Mouse (Mus musculus): ENCODE results near the gene Fam3c.

Gene Fam3c

DNA sequence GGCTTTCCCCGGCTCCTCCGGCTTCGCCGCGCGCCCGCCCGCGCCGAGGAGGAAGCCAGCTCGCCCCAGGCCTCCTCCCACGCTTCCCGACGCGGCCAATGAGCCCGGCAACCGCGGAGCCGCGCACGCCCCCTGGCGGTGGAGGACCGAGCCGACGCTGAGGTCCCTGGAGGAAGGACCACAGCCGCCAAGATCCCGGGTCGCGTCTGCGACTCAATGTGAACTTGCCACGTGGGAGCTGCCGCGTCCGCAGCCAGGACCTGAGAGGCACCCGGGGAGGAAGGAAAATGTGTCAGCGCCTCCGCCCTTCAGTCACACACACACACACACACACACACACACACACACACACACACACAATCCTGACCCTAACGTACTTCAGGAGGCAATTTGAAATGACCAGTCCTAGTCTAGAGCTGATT lies at the start of gene Fam3c:
TSS of gene Fam3c (minus strand) at position 158 of the 422 bp plus-strand sequence.
- DNase-seq: peak; percentile 95

DNA sequence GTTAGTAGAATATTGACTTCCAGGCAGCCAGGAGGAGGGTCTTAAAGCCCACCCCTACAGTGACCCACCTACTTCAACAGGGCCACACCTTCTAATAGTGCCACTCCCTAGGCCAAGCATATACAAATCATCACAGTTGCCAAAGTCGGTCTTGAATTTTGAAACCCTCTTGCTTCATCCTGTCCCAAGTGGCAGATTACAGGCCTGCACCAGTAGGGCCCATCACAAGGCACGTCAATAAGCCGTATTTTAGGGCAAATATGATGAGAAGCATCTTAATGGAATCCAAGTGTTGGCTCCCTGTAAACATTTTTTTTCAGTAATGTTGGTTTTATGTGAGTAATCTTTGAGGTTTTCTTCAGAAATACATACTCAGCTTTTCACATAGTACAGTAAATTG lies 49.0 kb upstream of the Fam3c start:
- DNase-seq: no peak

DNA sequence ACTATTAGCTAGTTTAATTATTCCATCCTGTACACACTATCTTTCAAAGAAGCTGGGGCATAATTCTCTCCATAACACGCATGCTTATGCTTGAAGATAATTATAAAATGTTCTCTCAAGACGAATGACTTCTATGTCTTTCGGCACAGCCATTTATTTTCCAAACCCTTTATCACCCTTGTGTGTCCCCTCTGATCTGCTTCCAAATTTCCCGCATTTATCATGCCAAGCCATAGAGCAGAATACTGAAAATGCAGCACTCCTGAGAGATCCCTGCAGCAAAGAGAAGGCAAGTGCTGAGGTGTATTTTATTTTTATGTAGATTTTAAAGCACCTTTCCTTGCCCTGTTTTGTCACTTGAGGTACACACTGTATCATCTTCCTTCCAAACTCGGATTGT lies 47.7 kb upstream of the Fam3c start:
- no peak for DNase-seq

DNA sequence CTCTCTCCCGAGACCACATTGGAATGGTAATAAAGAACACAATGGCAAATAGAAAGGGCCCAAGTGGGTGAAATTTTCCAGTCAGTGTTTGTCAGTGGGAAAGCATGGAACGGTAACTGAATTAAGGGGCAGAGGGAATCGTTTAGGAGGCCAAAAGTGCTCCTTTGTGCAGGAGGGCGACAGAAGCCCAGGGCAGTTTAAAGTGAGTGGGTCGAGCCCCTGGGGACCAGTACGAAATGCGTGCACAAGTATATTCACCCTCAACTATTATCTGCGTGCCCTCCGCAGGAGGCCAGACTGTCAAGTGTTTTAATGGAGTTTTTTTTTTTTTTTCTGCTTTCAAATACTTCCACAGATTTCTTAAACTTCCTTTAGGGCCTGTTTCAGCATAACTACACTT lies 47.3 kb upstream of the Fam3c start:
- DNase-seq: no peak

DNA sequence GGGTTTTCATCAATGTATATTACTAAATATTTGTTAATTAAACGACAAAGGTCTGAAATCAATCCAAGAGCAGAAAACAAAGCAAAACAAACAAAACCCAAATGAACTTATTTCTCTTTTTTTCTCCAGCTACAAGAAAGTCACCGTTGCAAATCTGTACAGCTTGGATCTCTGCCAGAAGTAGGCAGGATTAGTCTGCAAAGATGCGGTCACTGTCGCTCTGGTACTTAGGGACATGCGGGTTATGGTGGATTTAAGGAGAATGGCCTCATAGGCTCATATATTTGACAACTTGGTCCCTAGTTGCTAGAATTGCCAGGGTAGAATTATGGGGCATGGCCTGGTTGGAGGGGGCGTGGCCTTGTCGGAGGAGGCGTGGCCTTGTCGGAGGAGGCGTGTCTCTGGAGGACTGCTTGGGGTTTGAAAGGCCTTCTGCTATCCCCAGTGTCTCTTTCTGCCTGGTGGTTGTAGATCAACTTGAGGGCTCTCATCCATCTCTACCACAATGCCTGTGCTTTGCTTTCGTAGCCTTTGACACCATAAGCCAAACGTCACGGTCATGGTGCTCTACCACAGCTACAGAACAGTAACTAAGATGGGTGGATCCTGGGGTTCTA lies 46.6 kb upstream of the Fam3c start:
- no peak for DNase-seq

DNA sequence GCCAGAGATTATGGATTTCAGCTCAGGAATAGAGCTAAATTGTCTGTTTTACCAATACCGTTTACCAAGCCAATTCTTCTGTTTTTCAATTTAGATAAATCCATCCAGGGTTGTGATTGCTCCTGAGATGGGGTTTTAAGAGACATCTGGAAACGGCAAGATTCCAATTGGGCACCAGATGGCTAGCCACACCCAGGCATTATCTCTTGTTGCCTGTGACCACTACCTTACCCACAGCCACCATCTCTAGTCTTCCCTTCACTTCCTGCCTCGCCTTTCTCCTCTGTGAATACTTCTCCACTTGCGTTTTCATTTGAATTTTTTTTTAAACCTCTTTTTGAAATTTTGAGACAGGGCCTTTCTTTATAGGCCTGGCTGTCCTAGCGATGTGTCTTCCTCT lies 46.0 kb upstream of the Fam3c start:
- no peak for DNase-seq

DNA sequence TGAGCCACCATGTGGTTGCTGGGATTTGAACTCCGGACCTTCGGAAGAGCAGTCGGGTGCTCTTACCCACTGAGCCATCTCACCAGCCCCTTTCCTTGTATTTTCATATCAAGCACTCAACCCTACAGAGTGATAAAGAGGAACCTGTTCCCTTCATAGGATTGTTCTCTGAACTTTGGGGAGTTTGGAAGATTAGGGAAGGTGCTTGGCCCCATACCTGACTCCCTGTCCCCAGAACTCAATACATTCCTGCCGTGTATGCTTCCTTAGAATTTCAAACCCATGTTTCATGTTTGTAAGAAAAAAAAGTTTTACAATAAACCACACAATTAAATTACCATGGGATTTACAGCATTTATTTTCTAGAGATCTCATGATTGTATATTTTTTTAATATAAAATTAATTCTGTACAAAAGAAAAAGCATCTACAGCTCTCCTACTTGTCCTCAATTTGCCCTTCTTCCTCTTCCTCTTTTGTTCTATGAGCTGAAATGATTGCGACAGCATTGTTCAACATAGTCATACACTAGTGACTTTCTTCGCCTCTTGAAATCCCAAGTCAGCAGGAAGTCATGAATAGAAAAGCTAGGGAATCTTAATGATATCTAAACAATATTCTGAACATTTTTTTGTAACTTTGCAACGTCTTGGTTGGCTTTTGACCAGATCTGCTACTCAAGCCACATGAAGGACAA lies 42.2 kb upstream of the Fam3c start:
- no peak for DNase-seq

DNA sequence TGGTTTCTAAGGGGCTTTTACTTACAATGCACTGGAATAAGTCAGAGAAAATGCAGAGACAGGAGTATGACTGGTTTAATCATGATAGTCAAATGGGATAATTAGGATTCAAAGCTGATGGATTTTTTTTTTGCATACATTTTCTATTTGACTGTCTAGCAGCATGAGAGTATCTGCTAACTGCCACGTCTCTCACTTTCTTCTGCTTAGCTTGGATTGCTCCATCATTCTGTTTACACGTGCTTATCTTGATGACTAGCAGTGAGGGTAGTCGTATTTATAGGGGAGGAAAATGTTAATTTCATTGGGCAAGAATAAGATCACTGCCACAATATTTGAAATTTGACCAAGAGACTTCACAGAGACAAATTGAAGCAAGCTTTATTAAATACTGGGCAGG lies 39.2 kb upstream of the Fam3c start:
- DNase-seq: no peak

DNA sequence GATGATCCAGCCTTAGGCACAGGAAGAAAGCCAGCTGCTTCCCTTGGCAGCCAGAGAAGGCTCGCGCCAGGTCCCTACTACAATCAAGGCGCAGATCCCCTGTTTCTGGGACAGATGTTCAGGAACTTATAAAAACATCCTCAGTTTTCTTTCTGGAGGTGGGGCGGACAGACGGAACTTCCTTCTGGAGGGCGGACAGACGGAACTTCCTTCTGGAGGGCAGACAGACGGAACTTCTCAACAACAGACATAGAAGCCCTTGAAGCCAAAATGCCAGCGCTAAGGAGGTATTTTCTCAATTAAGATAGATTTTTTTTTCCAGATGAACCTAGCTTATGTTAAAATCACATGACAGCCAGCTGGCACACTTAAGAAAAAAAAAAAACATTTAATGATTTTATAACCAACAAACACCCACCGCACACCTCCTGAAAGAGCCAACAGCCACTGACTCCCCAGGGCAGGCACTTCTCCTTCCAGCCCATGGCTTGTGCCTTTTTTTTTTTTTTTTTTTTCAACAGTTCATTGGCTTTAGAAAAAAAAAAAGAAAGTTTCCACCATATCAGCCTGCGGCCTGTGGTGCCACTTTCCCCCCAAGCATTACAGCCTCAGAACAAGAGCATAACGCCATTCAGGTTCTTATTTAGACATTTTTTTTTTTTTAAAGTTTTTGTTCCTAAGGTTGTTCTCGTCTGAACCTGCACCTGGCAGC lies 34.8 kb upstream of the Fam3c start:
- DNase-seq: no peak

DNA sequence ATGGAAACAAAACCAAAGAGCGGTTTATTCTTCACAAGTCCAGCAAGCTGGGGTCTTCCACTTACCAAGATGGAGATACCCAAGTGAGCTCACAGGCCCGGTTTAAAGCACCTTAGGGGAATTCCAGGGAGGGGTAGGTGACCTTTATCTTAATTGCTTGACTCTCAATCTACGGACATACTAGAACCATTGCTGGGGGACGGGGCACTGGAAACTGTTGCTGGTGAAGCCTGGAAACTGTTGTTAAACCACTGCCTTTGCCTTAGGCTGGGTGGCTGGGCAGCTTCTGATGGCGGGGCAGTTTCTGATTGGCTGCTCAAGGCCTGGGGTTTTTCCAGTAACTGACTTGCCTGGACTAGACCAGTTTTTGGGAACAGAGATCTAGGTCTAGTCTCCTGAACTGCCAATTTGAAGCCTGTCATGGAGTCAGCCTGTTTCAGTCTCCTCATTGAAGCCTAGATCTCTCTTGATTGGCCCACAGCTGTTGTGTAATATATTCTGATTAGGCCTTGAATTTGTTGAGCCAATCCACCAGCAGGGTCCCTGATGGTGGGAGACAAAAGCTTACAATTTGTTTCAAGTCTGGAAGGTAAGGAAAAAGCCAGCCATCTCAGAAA lies 29.3 kb upstream of the Fam3c start:
- DNase-seq: no peak

DNA sequence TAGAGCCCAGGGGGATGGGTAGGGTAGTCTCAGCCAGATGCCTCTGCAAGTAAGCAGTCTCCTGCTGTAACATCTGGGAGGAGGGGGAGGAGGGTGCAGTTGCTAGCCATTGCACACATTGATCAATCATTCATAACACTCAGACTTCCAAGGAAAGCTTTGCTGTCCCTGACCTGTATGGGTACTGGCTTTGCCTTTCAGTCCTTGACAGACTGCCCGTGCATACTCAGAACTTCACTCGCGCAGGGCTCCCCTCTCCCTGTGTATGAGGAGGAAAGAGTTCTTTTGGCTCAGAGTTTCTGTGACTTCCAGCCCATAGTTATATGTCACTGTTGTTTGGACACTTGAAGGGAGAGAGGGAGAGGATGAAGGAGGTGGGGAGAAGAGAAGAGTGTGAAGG lies 24.2 kb upstream of the Fam3c start:
- DNase-seq: no peak

DNA sequence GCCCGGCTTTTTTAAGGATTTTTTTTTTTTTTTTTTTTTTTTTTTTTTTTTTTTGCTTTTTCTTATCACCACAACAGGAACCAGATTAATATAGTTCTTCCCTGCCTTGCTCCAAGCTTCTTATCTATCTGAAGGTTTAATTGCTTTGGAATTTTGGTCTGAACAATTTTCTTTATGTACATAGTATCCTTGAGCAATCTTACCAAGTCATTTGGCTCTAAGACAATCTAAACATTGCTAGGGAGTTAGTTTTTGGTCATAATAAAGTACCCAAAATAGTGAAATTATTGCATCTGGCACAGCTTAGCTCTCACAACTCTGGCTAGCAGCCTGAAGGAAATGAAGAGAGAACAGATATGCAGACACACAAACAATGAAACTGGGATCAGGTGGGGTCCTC lies 23.8 kb upstream of the Fam3c start:
- DNase-seq: no peak

DNA sequence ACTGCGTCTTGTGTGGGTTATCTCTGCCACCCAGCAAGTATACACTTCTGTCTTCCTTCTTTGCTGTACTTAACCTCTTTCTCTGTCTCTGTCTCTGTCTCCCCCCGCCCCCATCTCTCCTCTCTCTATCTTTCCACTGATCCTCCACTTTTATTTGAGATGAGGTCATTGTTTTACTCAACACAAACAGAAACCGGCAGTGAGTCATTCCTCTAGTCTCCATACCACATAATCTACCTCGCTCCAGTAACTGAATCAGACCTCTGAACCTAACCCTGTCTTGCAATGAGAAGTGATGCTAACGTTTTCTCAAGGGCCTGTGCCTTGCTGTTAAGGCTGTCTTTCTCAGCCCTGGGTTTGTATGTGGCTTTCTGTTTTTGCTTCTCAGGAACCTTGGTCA lies 22.4 kb upstream of the Fam3c start:
- no peak for DNase-seq

DNA sequence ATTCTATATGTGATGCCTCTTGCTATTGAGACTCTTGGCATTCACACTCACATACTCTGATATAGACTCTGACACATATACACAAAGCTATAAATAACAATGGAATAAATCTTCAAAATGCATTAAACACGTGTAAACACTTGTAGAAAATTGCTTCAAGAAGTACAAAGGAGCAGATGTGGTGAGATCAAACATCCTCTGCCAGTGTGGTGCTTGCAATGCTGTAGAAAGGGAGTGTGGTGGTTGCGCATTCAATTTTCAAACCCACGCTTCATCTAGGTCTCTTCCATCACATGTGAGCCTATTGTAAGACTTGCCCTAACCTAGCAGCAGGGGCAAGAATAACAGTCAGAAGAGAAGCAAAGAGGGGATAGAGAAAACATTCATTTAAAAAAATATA lies 18.7 kb upstream of the Fam3c start:
- DNase-seq: no peak

DNA sequence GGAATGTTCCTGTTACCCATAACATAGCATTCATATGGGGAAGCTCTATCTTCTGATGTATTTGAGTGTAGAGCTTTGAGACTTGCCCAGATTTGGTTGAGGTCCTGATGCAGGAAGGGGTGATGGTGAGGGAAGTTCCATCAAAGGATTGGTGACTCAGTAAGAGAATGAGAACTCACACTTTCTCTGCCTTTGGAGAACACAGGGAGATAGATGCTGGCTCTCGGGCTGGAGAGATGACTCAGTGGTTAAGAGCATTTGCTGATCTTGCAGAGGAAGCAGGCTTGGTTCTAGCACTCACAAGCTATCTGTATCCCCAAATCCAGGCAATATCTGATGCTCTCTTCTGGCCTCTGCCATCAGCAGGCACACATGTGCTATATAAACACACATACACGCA lies 17.4 kb upstream of the Fam3c start:
- no peak for DNase-seq

DNA sequence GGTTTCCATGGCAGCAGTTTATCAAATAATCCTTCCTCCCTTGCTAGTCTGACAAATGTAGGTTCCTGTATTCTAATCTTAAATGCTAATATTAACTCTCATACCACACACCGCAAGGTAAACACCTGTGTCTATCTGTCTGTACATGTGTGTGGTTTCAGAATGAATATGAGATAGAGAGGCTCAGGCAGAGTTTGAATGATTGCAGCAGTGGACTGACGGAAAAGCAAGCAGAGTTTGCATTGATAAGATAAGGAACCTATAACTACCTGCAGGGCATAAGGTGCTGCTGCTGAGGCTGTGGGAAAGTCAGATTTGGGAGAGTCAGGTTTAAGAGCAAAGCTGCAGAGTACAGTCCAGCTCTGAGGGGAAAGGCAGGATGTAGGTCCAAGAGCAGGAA lies 10.9 kb upstream of the Fam3c start:
- no peak for DNase-seq

DNA sequence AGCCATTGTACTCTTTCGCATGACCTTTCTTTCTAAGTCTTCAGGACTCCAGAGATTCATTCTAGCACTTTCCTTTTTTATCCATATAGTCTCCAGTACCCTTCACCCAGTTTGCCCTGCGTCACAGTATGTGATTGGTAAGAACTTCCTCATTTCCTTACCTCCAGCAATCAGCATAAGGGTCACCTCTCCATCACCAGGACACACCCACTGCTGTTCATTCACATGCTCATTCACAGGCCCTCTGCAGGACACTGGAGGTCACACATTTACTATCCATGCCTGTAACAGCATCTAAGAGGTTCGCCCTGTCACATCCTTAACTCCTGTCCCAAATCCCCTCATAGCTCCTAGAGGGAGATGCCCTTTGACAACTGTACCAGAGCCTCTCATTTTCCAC lies 7.5 kb upstream of the Fam3c start:
- no peak for DNase-seq

DNA sequence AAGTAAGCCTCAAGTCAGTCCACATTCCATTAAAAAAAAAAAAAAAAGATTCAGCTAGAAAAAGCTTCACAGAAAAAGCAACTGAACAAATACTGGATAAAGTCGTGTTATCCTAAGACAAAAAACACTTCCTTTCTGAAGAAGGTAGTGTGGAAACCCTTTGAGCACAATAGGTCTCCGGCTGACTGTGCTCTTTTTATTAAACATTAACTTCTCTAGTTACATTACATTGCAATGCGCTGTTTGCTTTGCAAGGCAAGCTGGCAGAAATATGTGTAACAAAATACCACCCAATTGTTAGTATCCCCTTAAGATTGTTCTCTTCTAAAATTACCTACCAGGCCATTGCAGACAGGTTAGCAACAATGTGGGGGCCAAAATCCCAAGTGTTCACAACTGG lies 5.9 kb upstream of the Fam3c start:
- DNase-seq: no peak

DNA sequence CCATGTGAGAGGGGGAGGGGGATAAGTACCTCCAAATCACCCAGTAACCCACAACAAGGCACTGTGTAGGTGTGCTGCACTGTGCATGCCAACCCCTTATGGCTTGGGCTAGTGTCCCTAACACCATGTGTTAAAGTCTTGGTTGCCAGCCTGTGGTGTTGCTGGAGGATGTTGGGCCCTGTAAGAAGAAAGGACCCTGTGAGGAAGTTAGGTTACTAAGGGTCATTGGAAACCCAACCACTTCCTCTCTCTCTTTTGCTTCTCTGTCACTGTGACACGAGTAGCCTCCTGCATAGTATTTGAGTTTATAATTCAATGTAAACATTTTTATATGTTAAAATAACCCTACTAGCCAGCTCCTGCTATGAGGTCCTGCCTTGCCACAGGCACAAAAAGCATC lies 3.0 kb upstream of the Fam3c start:
- DNase-seq: no peak

DNA sequence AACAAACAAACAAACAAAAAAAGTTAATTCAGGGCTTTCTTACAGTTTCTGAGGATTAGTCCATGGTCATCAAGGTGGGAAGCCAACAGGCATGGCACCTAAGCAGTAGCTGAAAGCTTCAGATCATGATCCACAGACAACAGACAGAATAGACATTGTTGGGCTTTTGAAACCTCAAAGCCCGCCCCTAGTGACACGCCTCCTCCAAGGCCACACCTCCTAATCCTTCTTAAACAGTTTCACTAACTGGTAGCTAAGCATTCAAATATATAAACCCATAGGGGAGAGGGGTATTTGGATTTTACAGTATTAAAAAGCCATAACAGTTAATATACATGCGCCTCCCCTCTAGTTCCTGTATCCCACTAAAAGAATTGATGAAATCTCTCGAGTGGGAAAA lies 1.3 kb upstream of the Fam3c start:
- DNase-seq: no peak

DNA sequence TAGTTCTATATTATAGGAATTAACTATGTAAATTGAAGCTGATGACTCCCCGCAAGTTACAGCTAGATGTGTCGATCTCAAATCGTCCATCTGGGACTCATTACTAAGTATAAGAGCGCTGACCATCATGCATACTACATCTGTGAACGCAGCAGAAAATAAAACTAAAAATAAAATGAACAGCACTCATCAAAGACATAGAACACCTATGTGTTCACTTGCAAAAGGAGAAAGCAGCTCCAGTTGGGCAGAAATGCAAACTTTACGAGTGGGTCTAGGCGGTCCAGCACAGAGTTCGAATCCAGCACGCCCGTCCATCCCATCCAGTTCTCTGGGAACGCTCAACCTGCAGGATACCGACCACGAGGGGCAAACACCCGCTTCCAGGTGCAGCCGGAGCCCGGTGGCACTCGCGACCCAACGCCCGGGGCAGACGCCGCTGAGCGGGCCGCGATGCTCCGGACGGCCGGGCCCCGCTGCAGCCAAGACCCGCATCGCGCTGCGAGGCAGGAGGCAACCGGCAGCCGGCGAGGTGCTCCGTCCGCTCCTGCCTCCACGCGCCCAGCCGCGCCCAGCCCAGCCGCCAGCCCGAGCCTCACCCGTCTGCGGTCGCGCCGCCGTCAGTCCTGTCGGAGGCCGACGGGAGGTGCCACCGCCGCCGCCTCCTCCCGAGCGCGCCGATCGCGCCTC lies 502 bp downstream of the Fam3c start:
- no peak for DNase-seq

DNA sequence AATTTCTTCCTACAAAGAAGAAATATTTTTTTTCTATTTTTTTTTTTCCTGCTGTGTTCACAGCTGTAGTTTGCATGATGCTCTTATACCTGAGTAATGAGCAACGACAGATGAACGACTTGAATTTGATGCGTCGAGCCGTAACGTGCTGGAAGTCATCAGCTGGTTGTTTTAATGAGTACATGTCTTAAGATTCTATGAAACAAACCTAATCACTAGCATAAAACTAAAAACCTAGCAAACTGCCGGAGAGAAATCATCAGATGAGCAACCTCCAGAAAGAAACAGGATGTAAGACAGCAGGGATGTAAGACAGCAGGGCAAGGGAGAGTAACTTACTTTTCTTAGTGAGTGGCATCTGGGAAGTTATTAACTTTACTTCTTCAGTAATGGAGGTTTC lies 1.4 kb downstream of the Fam3c start:
- no peak for DNase-seq

DNA sequence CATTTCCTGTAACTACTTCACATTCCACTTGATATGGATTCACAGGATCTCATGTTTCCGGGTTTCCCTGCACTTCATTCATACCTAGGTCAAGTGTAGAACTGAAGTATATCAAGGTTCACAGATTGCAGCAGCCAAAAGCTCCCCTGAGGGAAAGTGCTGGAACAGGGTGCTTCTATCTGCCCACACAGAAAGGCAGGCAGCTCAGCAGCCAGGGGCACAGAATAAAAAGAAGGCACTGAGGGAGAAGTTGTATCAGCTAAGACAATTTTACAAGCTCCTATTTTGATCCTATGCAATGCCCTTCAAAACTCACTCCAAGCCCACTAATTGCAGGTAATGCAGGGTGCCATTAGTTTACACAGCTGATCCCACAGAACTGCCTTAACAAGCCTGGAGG lies 2.0 kb downstream of the Fam3c start:
- DNase-seq: no peak

DNA sequence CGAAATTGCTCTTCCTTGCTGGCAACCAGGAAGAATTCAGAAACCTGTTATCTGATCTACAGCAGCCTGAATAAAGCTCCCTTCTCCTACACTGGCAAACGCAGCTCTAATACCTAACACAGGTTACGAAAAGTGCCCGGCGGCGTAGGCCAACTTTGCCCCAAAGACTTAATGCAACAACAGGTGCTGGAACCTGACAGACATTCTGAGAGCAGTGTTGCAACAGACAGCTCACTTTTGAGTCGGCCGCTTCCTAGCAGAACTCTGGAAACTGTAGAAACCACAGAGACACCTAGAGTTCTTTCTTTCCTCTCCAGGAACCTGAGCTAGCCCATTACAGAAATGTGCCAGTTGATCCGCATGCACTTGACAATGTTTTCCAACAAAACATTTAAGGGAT lies 4.5 kb downstream of the Fam3c start:
- no peak for DNase-seq

Data from kidney, adult 18-20 months (tissue).